Mouse (Mus musculus) retina, postnatal 1 day (tissue): ENCODE results near the gene Ccr4.

Experiments used
- DNase-seq: peaks from one replicate; pipeline ENCODE4 v3.0.0-alpha.2; 2012

Gene Ccr4

GRCm38 (mm10) chr9:114466871-114467270, 37.8 kb downstream of the Ccr4 start:
- DNase-seq: no peak

GRCm38 (mm10) chr9:114465442-114465841, 39.3 kb downstream of the Ccr4 start:
- DNase-seq: no peak

- DNase-seq: no peak
Measured at GRCm38 (mm10) chr9:114462569-114462968, 42.1 kb downstream of the Ccr4 start.

- DNase-seq: no peak
Measured at GRCm38 (mm10) chr9:114458436-114458835, 46.3 kb downstream of the Ccr4 start.

- DNase-seq: no peak
Measured at GRCm38 (mm10) chr9:114455420-114455819, 49.3 kb downstream of the Ccr4 start.

GRCm38 (mm10) chr9:114452418-114452817, 52.3 kb downstream of the Ccr4 start:
- no peak for DNase-seq

- DNase-seq: no peak
Measured at GRCm38 (mm10) chr9:114451615-114452014, 53.1 kb downstream of the Ccr4 start.

GRCm38 (mm10) chr9:114449120-114449754, 55.5 kb downstream of the Ccr4 start:
- DNase-seq: no peak

GRCm38 (mm10) chr9:114448700-114449099, 56.0 kb downstream of the Ccr4 start:
- no peak for DNase-seq

- DNase-seq: no peak
Measured at GRCm38 (mm10) chr9:114446887-114447286, 57.8 kb downstream of the Ccr4 start.

- DNase-seq: no peak
Measured at GRCm38 (mm10) chr9:114443351-114443750, 61.4 kb downstream of the Ccr4 start.

GRCm38 (mm10) chr9:114442893-114443292, 61.8 kb downstream of the Ccr4 start:
- no peak for DNase-seq

GRCm38 (mm10) chr9:114442225-114442624, 62.5 kb downstream of the Ccr4 start:
- no peak for DNase-seq

GRCm38 (mm10) chr9:114440548-114440947, 64.2 kb downstream of the Ccr4 start:
- DNase-seq: no peak
